Mouse (Mus musculus): Measurements from ENCODE around the gene Gm13279. TPM values are rescaled to one million over a fixed set of nuclear protein-coding genes. Genes with fewer than 3 reads are reported as not detected.
A peak's percentile ranks its signal among the peaks of the same experiment; 100 is the strongest.
"Not testable (repeated sequence)": the region's sequence is repeated elsewhere in the genome, so short reads cannot be mapped to it uniquely, and the experiment has no call there.

Gm13279 gene
- polyA plus RNA-seq, 1 experiment, result not detected

DNA sequence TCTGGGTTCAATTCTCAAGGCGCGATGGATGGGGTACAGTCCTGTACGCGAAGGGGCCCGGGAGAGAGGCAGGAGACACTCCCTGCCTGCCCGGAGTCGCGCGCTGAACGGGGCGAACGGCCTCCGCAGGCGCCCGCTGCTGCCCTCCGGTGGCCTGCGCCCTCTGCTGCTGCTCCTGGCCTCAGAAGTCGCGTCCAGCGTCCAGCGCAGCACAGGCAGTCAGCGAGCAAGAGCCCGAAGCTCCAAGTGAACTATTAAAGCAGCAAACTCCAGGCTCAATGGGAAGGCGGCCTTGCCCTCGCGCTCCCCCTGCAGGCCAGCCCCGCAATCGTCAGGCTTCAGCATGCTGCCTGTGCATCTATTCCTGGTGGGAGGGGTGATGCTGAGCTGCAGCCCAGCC lies 36.8 kb upstream of the Gm13279 start:
- not testable (repeated sequence) for H3K27me3 ChIP-seq (ENCODE audit: control insufficient read depth, insufficient read depth, low read length); H3K36me3 ChIP-seq (ENCODE audit: control insufficient read depth, insufficient read depth, low read length); H3K4me1 ChIP-seq (replicated peaks; ENCODE audit: control insufficient read depth, insufficient read depth, low read length); H3K27ac ChIP-seq (ENCODE audit: control insufficient read depth, insufficient read depth, low read length)
- peak; percentile 35 for DNase-seq
- H3K4me3 ChIP-seq (ENCODE audit: control insufficient read depth, insufficient read depth, low read length), result peak overlapping the region; percentile 86
- 0 out of 2 replicates have a peak, but pooled peaks have one; percentile 23 for TF ChIP-seq POLR2A (IDR thresholded peaks at IDR 0.05; ENCODE audit: control insufficient read depth, extremely low read depth, insufficient read depth, low read length, poor library complexity)
- WGBS, result 1% methylated on average over 26 of the region's 28 CpGs

DNA sequence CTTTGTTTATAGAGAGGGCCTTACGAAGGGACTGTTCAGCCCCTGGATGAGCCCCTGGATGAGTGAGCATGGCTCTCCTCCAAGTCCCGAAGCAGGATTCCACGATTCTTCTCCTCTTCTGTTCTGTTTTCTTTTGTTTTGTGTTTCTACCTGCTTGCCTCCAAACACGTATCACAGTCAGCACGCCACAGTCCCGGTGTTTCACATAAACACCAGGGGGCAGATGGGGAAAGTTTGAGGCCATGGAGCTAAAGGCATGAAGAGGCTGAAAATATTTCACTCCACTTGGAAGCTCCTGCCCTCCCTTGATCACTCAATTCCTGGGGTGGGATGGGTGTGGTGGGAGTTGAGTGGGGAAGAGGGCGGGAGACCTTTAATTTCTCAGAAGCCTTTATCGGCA lies 35.4 kb upstream of the Gm13279 start:
- not testable (repeated sequence) for H3K4me3 ChIP-seq (ENCODE audit: control insufficient read depth, insufficient read depth, low read length); H3K27ac ChIP-seq (ENCODE audit: control insufficient read depth, insufficient read depth, low read length); H3K27me3 ChIP-seq (ENCODE audit: control insufficient read depth, insufficient read depth, low read length); H3K4me1 ChIP-seq (replicated peaks; ENCODE audit: control insufficient read depth, insufficient read depth, low read length); H3K36me3 ChIP-seq (ENCODE audit: control insufficient read depth, insufficient read depth, low read length)
- 80% methylated on average over 6 of the region's 8 CpGs for WGBS
- peak; percentile 95 for DNase-seq

- DNase-seq, result peak; percentile 28
- not testable (repeated sequence) for H3K36me3 ChIP-seq (ENCODE audit: control insufficient read depth, insufficient read depth, low read length); H3K4me1 ChIP-seq (replicated peaks; ENCODE audit: control insufficient read depth, insufficient read depth, low read length); H3K4me3 ChIP-seq (ENCODE audit: control insufficient read depth, insufficient read depth, low read length); H3K27ac ChIP-seq (ENCODE audit: control insufficient read depth, insufficient read depth, low read length); H3K27me3 ChIP-seq (ENCODE audit: control insufficient read depth, insufficient read depth, low read length)
- 63% methylated on average over 9 of the region's 9 CpGs for WGBS
Measured at GRCm38 (mm10) chr4:88762341-88762740, 34.9 kb upstream of the Gm13279 start.

GRCm38 (mm10) chr4:88763384-88764018 lies 33.7 kb upstream of the Gm13279 start:
- peak; percentile 19 for DNase-seq
- 1% methylated on average over 34 of the region's 42 CpGs for WGBS
- H3K27ac ChIP-seq (ENCODE audit: control insufficient read depth, insufficient read depth, low read length); H3K27me3 ChIP-seq (ENCODE audit: control insufficient read depth, insufficient read depth, low read length); H3K4me1 ChIP-seq (replicated peaks; ENCODE audit: control insufficient read depth, insufficient read depth, low read length); H3K36me3 ChIP-seq (ENCODE audit: control insufficient read depth, insufficient read depth, low read length): not testable (repeated sequence)
- peak; percentile 43; the same call in 1 of the 2 replicates for TF ChIP-seq CTCF (IDR thresholded peaks at IDR 0.05; ENCODE audit: borderline replicate concordance, control insufficient read depth, extremely low read depth, insufficient read depth, low read length, poor library complexity)
- H3K4me3 ChIP-seq (ENCODE audit: control insufficient read depth, insufficient read depth, low read length), result peak overlapping the region; percentile 85

GRCm38 (mm10) chr4:88773534-88773933 lies 23.7 kb upstream of the Gm13279 start, which contains the start of gene Gm13290:
Gene Gm13290, plus strand, starts transcription at chr4:88773834.
- not testable (repeated sequence) for DNase-seq; H3K27me3 ChIP-seq (ENCODE audit: control insufficient read depth, insufficient read depth, low read length); H3K36me3 ChIP-seq (ENCODE audit: control insufficient read depth, insufficient read depth, low read length); H3K4me3 ChIP-seq (ENCODE audit: control insufficient read depth, insufficient read depth, low read length); H3K27ac ChIP-seq (ENCODE audit: control insufficient read depth, insufficient read depth, low read length); H3K4me1 ChIP-seq (replicated peaks; ENCODE audit: control insufficient read depth, insufficient read depth, low read length)
- no CpG with 5 or more reads among the region's 32 CpGs for WGBS

GRCm38 (mm10) chr4:88776622-88777021 lies 20.6 kb upstream of the Gm13279 start, which contains the start of gene Gm13289:
Gene Gm13289, plus strand, starts transcription at chr4:88776922.
- H3K27me3 ChIP-seq (ENCODE audit: control insufficient read depth, insufficient read depth, low read length); DNase-seq; H3K4me1 ChIP-seq (replicated peaks; ENCODE audit: control insufficient read depth, insufficient read depth, low read length); H3K36me3 ChIP-seq (ENCODE audit: control insufficient read depth, insufficient read depth, low read length); H3K4me3 ChIP-seq (ENCODE audit: control insufficient read depth, insufficient read depth, low read length); H3K27ac ChIP-seq (ENCODE audit: control insufficient read depth, insufficient read depth, low read length): not testable (repeated sequence)
- WGBS, result no CpG with 5 or more reads among the region's 29 CpGs

DNA sequence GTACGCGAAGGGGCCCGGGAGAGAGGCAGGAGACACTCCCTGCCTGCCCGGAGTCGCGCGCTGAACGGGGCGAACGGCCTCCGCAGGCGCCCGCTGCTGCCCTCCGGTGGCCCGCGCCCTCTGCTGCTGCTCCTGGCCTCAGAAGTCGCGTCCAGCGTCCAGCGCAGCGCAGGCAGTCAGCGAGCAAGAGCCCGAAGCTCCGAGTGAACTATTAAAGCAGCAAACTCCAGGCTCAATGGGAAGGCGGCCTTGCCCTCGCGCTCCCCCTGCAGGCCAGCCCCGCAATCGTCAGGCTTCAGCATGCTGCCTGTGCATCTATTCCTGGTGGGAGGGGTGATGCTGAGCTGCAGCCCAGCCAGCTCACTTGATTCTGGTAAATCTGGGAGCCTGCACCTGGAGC lies 17.6 kb upstream of the Gm13279 start, which contains the start of gene Gm13272:
Gene Gm13272 (plus strand): TSS at position 301 of the 400 bp plus-strand sequence.
- H3K27ac ChIP-seq (ENCODE audit: control insufficient read depth, insufficient read depth, low read length); H3K4me1 ChIP-seq (replicated peaks; ENCODE audit: control insufficient read depth, insufficient read depth, low read length); H3K36me3 ChIP-seq (ENCODE audit: control insufficient read depth, insufficient read depth, low read length); DNase-seq; H3K27me3 ChIP-seq (ENCODE audit: control insufficient read depth, insufficient read depth, low read length); H3K4me3 ChIP-seq (ENCODE audit: control insufficient read depth, insufficient read depth, low read length): not testable (repeated sequence)
- WGBS, result no CpG with 5 or more reads among the region's 29 CpGs

GRCm38 (mm10) chr4:88780320-88780719 lies 16.9 kb upstream of the Gm13279 start:
- DNase-seq; H3K36me3 ChIP-seq (ENCODE audit: control insufficient read depth, insufficient read depth, low read length); H3K27me3 ChIP-seq (ENCODE audit: control insufficient read depth, insufficient read depth, low read length); H3K4me1 ChIP-seq (replicated peaks; ENCODE audit: control insufficient read depth, insufficient read depth, low read length); H3K4me3 ChIP-seq (ENCODE audit: control insufficient read depth, insufficient read depth, low read length); H3K27ac ChIP-seq (ENCODE audit: control insufficient read depth, insufficient read depth, low read length): not testable (repeated sequence)
- whole genome bisulfite sequencing, result 71% methylated on average over 16 of the region's 18 CpGs

- H3K4me1 ChIP-seq (replicated peaks; ENCODE audit: control insufficient read depth, insufficient read depth, low read length); H3K27me3 ChIP-seq (ENCODE audit: control insufficient read depth, insufficient read depth, low read length); H3K36me3 ChIP-seq (ENCODE audit: control insufficient read depth, insufficient read depth, low read length); DNase-seq; H3K27ac ChIP-seq (ENCODE audit: control insufficient read depth, insufficient read depth, low read length): not testable (repeated sequence)
- H3K4me3 ChIP-seq (ENCODE audit: control insufficient read depth, insufficient read depth, low read length), result peak within 1 kb of the TSS; percentile 54
- WGBS, result 6% methylated on average over 5 of the region's 7 CpGs
Measured at GRCm38 (mm10) chr4:88781831-88782230, 15.4 kb upstream of the Gm13279 start, which contains the start of gene Ifnz. Gene Ifnz, plus strand, starts transcription at chr4:88782131.

DNA sequence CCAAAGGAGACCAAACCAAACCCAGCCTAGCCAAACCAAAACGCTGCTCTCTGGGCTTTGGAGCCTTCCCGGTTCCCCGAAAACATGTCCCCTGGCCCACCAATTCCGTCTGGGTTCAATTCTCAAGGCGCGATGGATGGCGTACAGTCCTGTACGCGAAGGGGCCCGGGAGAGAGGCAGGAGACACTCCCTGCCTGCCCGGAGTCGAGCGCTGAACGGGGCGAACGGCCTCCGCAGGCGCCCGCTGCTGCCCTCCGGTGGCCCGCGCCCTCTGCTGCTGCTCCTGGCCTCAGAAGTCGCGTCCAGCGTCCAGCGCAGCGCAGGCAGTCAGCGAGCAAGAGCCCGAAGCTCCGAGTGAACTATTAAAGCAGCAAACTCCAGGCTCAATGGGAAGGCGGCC lies 14.9 kb upstream of the Gm13279 start:
- not testable (repeated sequence) for H3K4me1 ChIP-seq (replicated peaks; ENCODE audit: control insufficient read depth, insufficient read depth, low read length); DNase-seq; H3K27me3 ChIP-seq (ENCODE audit: control insufficient read depth, insufficient read depth, low read length); H3K36me3 ChIP-seq (ENCODE audit: control insufficient read depth, insufficient read depth, low read length); H3K27ac ChIP-seq (ENCODE audit: control insufficient read depth, insufficient read depth, low read length)
- H3K4me3 ChIP-seq (ENCODE audit: control insufficient read depth, insufficient read depth, low read length), result peak overlapping the region; percentile 54
- 0% methylated on average over 19 of the region's 31 CpGs for WGBS

GRCm38 (mm10) chr4:88785409-88785808 lies 11.8 kb upstream of the Gm13279 start, which contains the start of gene Gm13276:
Gene Gm13276, plus strand, starts transcription at chr4:88785709.
- WGBS, result no CpG with 5 or more reads among the region's 27 CpGs
- not testable (repeated sequence) for H3K36me3 ChIP-seq (ENCODE audit: control insufficient read depth, insufficient read depth, low read length); H3K27me3 ChIP-seq (ENCODE audit: control insufficient read depth, insufficient read depth, low read length); H3K4me3 ChIP-seq (ENCODE audit: control insufficient read depth, insufficient read depth, low read length); H3K27ac ChIP-seq (ENCODE audit: control insufficient read depth, insufficient read depth, low read length); DNase-seq; H3K4me1 ChIP-seq (replicated peaks; ENCODE audit: control insufficient read depth, insufficient read depth, low read length)

Data from thymus, adult 2 months (tissue).